In genomic region chr7:140973396-140974165, GRCm38 (mm10) we compare ENCODE assay signal across 18 mouse cellular contexts. TPM values are rescaled to one million over a fixed set of nuclear protein-coding genes. Genes with fewer than 3 reads are reported as not detected.
DNase-seq lines count a peak whose midpoint lies in the region; ATAC-seq and TF ChIP-seq lines count a peak whose summit lies in the region.
"Had no signal": no experiment of that assay in that cellular context is flagged by ENCODE, and none has a peak within 500 bp of the region (broad histone marks: within the 10 kb centered on the region; RNA-seq: fewer than 3 reads in every experiment).

No protein-coding gene starts in this region.

- H3K27me3 ChIP-seq in kidney, postnatal 0 days (ENCODE audit: insufficient read depth, low read length): no peaks in the 10 kb centered on the region
- H3K27me3 ChIP-seq: forebrain, embryonic 15.5 days had no signal

- TF ChIP-seq CTCF in kidney, postnatal 0 days (IDR thresholded peaks at IDR 0.05; ENCODE audit: low read depth): no peak
- no peak for TF ChIP-seq CTCF in embryonic fibroblast, embryonic 13.5 days (IDR thresholded peaks at IDR 0.05; ENCODE audit: borderline replicate concordance, insufficient read depth, low read length)
- no peak for TF ChIP-seq CTCF in olfactory bulb, adult 2 months (IDR thresholded peaks at IDR 0.05; ENCODE audit: insufficient read depth, low read depth, low read length)

- 35% methylated on average over 14 of the region's 14 CpGs for WGBS in kidney, postnatal 0 days
- WGBS in olfactory bulb, adult 2 months: 27% methylated on average over 14 of the region's 14 CpGs

- H3K4me2 ChIP-seq in kidney, postnatal 0 days (ENCODE audit: low read length): no peak overlapping the region
- H3K4me2 ChIP-seq: forebrain, embryonic 15.5 days had no signal

- no peaks in the 10 kb centered on the region for H3K36me3 ChIP-seq in kidney, postnatal 0 days (ENCODE audit: insufficient read depth, low read length)
- H3K36me3 ChIP-seq: forebrain, embryonic 15.5 days had no signal

- H3K27ac ChIP-seq in kidney, postnatal 0 days: peak overlapping the region; percentile 68
- peak overlapping the region; percentile 81 for H3K27ac ChIP-seq in embryonic fibroblast, embryonic 13.5 days (ENCODE audit: insufficient read depth, low read length)
- peak overlapping the region; percentile 54; the same call in 1 of the 2 replicates for H3K27ac ChIP-seq in olfactory bulb, adult 2 months (ENCODE audit: insufficient read depth, low read depth, low read length)
- H3K27ac ChIP-seq: forebrain, embryonic 15.5 days; heart, adult 2 months had no signal

- ATAC-seq in kidney, postnatal 0 days (replicated peaks; ENCODE audit: low FRiP score, low read depth): no peak
- ATAC-seq: forebrain, embryonic 15.5 days had no signal

- intact Hi-C loops in left cerebral cortex, postnatal 36 days (cut with DNase I): no loop called here

- no peak overlapping the region for H3K9ac ChIP-seq in kidney, postnatal 0 days (ENCODE audit: low read depth, low read length)
- H3K9ac ChIP-seq: forebrain, embryonic 15.5 days had no signal

- peak; percentile 81 for DNase-seq in kidney, postnatal 0 days (ENCODE audit: low spot score)
- DNase-seq in kidney, postnatal 36 days: no peak
- peak; percentile 62 for DNase-seq in ES-CJ7 (ENCODE audit: low read depth, low spot score)
- no peak for DNase-seq in left cerebral cortex, postnatal 36 days (ENCODE audit: low spot score in 2 of 2)
- no peak for DNase-seq in cerebellum, adult 8-10 months
- no peak for DNase-seq in ovary, postnatal 36 days (ENCODE audit: low spot score)
- DNase-seq: adrenal gland, adult 8-10 months; heart, adult 2 months; kidney, adult 18-20 months; lung, adult 18-20 months; right cerebral cortex, postnatal 4 days; thymus, adult 18-20 months had no signal

- H3K4me3 ChIP-seq in kidney, postnatal 0 days (replicated peaks; ENCODE audit: low read depth, low read length): no peak overlapping the region
- H3K4me3 ChIP-seq in embryonic fibroblast, embryonic 13.5 days (ENCODE audit: insufficient read depth, low read length): no peak overlapping the region
- H3K4me3 ChIP-seq in olfactory bulb, adult 2 months (ENCODE audit: insufficient read depth, low read depth, low read length): no peak overlapping the region
- H3K4me3 ChIP-seq: forebrain, embryonic 15.5 days; heart, adult 2 months had no signal

- no peak for TF ChIP-seq POLR2A in embryonic fibroblast, embryonic 13.5 days (IDR thresholded peaks at IDR 0.05; ENCODE audit: low read depth, low read length)
- TF ChIP-seq POLR2A in olfactory bulb, adult 2 months (IDR thresholded peaks at IDR 0.05; ENCODE audit: insufficient read depth, low read depth, low read length): no peak

- H3K9me3 ChIP-seq in kidney, postnatal 0 days (replicated peaks; ENCODE audit: low read length): no peaks in the 10 kb centered on the region
- H3K9me3 ChIP-seq: forebrain, embryonic 15.5 days had no signal

- peaks cover 12% of the 10 kb centered on the region for H3K4me1 ChIP-seq in kidney, postnatal 0 days (replicated peaks; ENCODE audit: insufficient read depth, low read length)
- H3K4me1 ChIP-seq in embryonic fibroblast, embryonic 13.5 days (ENCODE audit: control insufficient read depth, insufficient read depth, low read length): peaks cover 17% of the 10 kb centered on the region
- peaks cover 5% of the 10 kb centered on the region; the same call in 1 of the 2 replicates for H3K4me1 ChIP-seq in olfactory bulb, adult 2 months (ENCODE audit: control insufficient read depth, insufficient read depth, low read length)
- H3K4me1 ChIP-seq: forebrain, embryonic 15.5 days had no signal

RNA-seq across cellular contexts. Expression of gene Ifitm1, which starts 6.6 kb away (rescaled TPM):
- 117 and 163 TPM in 2 replicates for polyA plus RNA-seq in kidney, postnatal 0 days (2015; fragmentation: Nextera tagmentation; extraction: Ambion mirVana)
- 5.1 and 16.5 TPM in 2 replicates for polyA plus RNA-seq in embryonic fibroblast, embryonic 13.5 days (2011; ENCODE audit: insufficient read length, low read depth, missing spikeins)
- polyA plus RNA-seq in olfactory bulb, adult 2 months (2012; ENCODE audit: insufficient read depth, insufficient read length, low replicate concordance, missing spikeins): not detected in 2 replicates
- 1 to 10 TPM; 3.6 to 4.2 TPM for total RNA-seq in left cerebral cortex, postnatal 36 days (2021)

RNA-seq across cellular contexts. Expression of gene Ifitm2, which starts 17.8 kb away (rescaled TPM):
- polyA plus RNA-seq in kidney, postnatal 0 days (2015; fragmentation: Nextera tagmentation; extraction: Ambion mirVana): 1,203 and 1,251 TPM in 2 replicates
- polyA plus RNA-seq in embryonic fibroblast, embryonic 13.5 days (2011; ENCODE audit: insufficient read length, low read depth, missing spikeins): 771 and 857 TPM in 2 replicates
- polyA plus RNA-seq in olfactory bulb, adult 2 months (2012; ENCODE audit: insufficient read depth, insufficient read length, low replicate concordance, missing spikeins): not detected in 2 replicates
- 10 to 100 TPM; 12.3 to 14.0 TPM for total RNA-seq in left cerebral cortex, postnatal 36 days (2021)

RNA-seq across cellular contexts. Expression of gene Gm45717, which starts 17.8 kb away (rescaled TPM):
- 0.45 and 0.68 TPM in 2 replicates for polyA plus RNA-seq in kidney, postnatal 0 days (2015; fragmentation: Nextera tagmentation; extraction: Ambion mirVana)
- polyA plus RNA-seq in embryonic fibroblast, embryonic 13.5 days (2011; ENCODE audit: insufficient read length, low read depth, missing spikeins): not detected in 2 replicates
- not detected in 2 replicates for polyA plus RNA-seq in olfactory bulb, adult 2 months (2012; ENCODE audit: insufficient read depth, insufficient read length, low replicate concordance, missing spikeins)
- not detected for total RNA-seq in left cerebral cortex, postnatal 36 days (2021)
- total RNA-seq: adrenal gland, adult 8-10 months; heart, adult 2 months; hematopoietic stem cell, adult 5-6 weeks; left cerebral cortex, adult 8-10 months; megakaryocyte-erythroid progenitor cell, adult 5-6 weeks had no signal
- polyA plus RNA-seq: forebrain, embryonic 15.5 days; heart, adult 2 months had no signal

RNA-seq across cellular contexts. Expression of gene Ifitm5, which starts 23.5 kb away (rescaled TPM):
- 1.5 and 2.2 TPM in 2 replicates for polyA plus RNA-seq in kidney, postnatal 0 days (2015; fragmentation: Nextera tagmentation; extraction: Ambion mirVana)
- polyA plus RNA-seq in embryonic fibroblast, embryonic 13.5 days (2011; ENCODE audit: insufficient read length, low read depth, missing spikeins): 3.0 TPM in 1 of 2 replicates, not detected in the other
- polyA plus RNA-seq in olfactory bulb, adult 2 months (2012; ENCODE audit: insufficient read depth, insufficient read length, low replicate concordance, missing spikeins): not detected in 2 replicates
- not detected for total RNA-seq in left cerebral cortex, postnatal 36 days (2021)
- total RNA-seq: hematopoietic stem cell, adult 5-6 weeks had no signal

RNA-seq across cellular contexts. Expression of gene Pgghg, which starts 32.4 kb away (rescaled TPM):
- 20.3 and 20.7 TPM in 2 replicates for polyA plus RNA-seq in kidney, postnatal 0 days (2015; fragmentation: Nextera tagmentation; extraction: Ambion mirVana)
- polyA plus RNA-seq in embryonic fibroblast, embryonic 13.5 days (2011; ENCODE audit: insufficient read length, low read depth, missing spikeins): 14.3 and 19.1 TPM in 2 replicates
- polyA plus RNA-seq in olfactory bulb, adult 2 months (2012; ENCODE audit: insufficient read depth, insufficient read length, low replicate concordance, missing spikeins): not detected in 2 replicates
- 1 to 10 TPM; 3.3 to 5.8 TPM for total RNA-seq in left cerebral cortex, postnatal 36 days (2021)

Comparison
In these comparisons a context has a peak if more than half of its experiments do, and no peak if none do; other contexts are left out.
1. DNase-seq: peak in kidney, postnatal 0 days (single experiment) and ES-CJ7 (single experiment); none in kidney, postnatal 36 days (0 of 2), left cerebral cortex, postnatal 36 days (0 of 2), cerebellum, adult 8-10 months (single experiment) and ovary, postnatal 36 days (single experiment).
2. RNA of gene Ifitm2, which starts 17.8 kb away (polyA plus RNA-seq): 1,203 to 1,251 TPM in kidney, postnatal 0 days and 771 to 857 TPM in embryonic fibroblast, embryonic 13.5 days; not detected in olfactory bulb, adult 2 months; every median in the first group is over 100 times any median in the second.
3. Peak in every context shown above with its lines, with median percentiles within 50 percentile points of each other: H3K27ac ChIP-seq.